Mouse (Mus musculus) urinary bladder, adult 2 months (tissue): ENCODE data around the gene Megf11. TPM values are rescaled to one million over a fixed set of nuclear protein-coding genes. Genes with fewer than 3 reads are reported as not detected.

ENCODE experiments used
- DNase-seq: peaks from one replicate; pipeline ENCODE4 v3.0.0; 2022; ENCODE audit warnings: low spot score
- polyA plus RNA-seq: library from polyadenylated mRNA; depleted of rRNA; stranded (reverse); fragments of >200 nt; gene quantifications from 2 replicates; pipeline ENCODE4 v1.2.3, GENCODE M21; 2012

The Megf11 gene
- polyA plus RNA-seq, 1 experiment, result 0.17 TPM

DNA sequence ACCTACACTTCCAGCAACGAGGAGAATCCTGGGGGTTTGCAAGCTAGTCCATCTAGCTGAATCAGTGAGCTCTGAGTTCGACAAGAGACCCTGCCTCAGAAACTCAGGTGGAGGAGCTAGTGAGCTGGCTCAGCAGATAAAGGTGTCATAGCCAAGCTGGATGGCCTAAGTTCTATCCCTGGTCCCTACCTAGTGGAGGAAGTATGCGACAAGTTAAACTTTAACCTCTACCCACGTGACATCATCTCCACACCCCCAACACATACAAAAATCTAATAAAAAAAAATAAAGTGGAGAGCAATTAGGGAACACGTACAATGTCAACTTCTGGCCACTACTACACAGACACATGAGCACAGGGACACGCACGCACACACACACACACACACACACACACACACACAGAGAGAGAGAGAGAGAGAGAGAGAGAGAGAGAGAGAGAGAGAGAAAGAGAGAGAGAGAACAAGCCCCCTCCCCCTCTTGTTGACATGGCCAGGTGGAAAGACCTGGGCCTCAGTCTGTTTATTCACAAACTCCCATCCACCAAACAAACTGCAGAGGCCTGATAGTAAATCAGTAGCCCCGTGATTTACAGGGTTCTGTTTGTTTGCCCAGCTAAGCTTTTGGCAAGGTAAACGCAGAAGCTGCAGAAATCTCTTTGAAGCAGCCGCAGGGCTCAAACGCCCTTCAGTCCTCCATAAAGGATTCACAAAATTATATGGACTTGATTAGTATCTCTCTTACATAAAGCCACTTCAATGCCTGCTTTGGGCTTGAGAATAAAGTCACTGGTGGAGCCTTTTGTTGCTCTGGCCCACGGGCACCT lies 134.7 kb downstream of the Megf11 start:
- no peak for DNase-seq

DNA sequence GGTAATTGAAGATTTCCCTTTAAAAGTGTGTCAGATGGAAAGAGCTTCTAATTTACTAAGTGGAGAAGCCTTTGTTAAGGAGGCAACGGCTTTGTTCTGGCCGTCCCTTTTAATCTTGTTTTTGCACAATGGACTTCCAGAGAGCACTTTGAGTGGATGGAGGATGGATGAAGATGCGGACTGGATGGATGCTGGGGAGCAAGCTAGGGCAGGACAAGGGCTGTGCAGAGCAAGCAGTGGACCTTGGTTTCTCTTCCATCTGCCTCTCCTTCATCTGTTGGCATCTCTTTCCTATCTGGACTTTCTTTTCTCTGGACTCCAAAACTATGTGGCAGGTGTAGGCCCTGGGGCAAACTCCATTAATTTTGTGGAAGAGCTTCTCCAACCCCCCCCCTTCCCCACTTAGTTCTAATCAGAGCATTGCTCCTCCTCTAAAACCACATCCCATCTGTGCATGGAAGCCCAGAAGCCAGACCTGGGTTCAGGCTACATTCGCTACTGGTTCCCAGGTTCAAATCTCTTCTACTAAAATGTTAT lies 135.4 kb downstream of the Megf11 start:
- no peak for DNase-seq

DNA sequence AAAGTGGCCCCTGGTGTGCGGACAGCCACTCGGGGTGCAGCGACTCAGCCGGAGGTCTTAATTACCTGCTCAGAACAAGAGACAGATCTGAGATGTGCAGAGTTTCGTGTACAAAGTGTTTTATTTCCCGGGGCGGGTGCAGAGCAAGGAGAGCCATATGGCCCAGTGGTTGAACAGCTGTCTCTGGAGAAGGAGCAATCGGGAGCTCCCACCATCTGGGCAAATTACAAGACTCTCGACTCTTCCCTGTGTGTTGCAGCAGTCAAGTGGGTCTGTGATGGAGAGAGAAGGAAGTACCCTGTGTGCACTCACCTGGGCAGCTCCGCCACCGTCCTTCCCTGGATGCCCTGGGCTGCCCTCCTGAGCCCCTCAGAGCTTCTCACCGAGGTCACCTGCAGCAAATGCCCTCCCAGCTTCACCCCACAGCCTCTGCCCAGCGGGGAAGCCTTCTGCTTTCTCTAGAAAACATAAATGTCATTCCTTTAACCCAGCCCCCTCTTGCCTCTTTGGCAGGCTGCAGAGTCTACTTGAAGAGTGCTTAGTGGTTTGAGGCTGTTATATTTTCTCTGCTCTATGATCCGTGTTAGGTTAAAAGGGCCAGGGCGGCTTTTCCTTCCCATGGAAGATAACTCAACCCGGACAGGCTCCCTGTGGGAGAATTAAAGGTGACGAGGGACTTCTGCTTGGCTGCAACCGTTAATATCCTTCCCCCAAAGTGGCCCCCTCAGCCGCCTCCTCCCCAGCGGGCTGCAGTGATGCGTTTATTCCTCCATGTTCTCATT lies 138.0 kb downstream of the Megf11 start:
- no peak for DNase-seq

DNA sequence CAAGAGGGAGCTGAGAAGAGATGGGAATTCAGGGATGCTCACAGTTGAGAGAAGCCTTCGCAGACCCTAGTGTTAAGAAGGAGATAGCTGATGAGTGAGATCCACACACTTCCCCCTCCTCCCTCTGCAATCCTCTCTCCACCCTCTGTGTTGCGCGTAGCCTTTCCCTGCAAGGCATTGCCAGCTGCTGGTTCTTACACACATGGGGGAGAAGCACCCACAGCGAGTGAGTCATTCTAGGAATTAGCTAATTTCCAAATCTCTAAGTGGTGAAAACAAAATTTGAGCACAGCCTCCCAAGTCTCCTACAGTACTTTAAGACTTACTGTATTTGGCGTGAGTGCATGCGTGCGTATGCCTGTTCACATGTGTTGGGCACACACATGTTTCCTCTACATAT lies 142.6 kb downstream of the Megf11 start:
- DNase-seq, result no peak

DNA sequence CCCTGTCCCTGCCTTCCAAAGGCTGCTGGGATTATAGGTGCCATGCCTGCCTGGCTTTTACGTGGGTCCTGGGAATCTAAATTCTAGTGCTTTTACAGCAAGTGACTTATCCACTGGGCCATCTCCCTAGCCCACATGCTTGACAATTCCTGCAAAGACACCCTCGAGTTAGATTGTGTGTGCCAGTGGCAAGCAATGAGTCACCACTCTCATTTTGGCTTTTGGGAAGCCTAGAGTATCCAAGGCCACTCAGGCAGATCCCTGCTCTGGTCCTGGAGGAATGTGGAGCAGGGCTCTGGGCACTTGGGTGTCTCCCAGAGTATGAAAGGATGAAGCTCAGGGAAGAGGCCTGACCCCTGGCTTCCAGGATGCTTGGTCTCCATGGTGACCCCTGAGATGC lies 143.2 kb downstream of the Megf11 start:
- no peak for DNase-seq

DNA sequence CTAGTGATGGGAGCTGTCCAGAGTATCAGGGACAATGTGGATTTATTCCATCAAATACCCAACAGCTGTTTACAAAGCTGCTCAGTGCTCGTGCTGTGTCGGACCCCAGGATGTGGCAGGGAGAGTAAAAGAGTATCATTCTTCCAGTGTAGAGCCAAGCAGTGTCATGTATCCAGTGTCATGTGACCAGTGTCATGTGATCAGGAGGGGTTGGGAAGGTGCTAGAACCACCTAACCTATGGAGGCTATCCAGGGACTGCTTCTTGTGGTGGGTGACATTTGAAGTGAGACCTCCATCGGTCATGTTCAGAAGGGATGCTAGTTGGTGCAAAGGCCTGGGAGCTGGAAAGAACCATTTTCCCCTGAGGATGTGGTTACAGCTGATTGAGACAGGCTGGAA lies 146.5 kb downstream of the Megf11 start:
- DNase-seq, result no peak

DNA sequence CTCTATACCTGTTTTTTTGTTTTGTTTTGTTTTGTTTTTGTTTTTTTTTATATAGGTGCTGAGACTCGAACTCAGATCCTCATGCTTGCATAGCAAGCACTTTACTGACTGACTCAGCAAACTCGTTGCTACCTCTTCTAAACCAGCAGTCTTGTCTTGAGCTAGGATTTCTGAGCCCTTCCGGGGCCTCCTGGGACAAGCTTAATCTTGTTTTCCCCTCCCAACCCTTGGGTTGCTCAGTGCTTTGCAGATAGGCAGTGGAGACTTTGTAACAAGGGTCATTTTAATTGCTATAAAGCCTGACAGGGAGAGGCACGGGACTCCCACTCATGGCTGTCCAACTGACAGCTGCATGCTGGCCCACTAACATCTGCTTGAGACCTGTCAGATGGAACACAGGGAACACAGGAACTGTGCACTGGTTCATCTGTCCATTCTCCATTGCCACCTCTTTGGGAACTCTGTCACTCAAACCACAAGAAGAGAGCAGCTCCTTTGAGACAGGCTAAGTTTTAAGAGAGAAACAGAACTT lies 147.4 kb downstream of the Megf11 start:
- DNase-seq, result no peak

DNA sequence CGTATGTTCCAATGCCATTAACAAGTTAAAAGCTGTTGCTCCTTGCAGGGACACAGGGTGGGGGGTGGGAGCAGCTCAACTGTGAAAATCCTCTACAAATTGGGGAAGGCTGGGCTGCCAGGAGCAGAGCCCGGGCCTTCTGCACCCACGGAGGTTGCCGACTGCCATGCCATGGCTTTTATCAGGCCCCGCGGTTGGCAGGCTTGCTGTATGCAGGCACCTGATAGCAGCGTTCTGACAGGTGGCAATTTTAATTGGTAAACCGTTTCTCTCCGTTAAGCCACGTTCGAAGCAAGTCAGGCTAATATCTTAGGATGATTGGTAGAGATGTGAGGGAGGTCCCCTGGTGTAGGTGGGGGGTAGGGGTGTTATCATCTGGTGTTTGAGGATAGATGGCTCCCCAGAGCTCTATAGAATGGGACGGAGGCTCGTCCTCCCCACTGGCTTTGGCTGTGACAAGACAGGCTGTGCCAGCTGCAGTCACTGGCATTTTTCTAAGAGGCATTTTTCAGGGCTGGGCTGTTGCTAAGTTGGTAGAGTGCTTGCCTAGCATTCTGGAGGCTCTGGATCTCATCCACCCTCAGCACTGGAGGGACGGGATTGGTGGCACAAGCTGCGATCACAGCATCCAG lies 148.2 kb downstream of the Megf11 start:
- no peak for DNase-seq

DNA sequence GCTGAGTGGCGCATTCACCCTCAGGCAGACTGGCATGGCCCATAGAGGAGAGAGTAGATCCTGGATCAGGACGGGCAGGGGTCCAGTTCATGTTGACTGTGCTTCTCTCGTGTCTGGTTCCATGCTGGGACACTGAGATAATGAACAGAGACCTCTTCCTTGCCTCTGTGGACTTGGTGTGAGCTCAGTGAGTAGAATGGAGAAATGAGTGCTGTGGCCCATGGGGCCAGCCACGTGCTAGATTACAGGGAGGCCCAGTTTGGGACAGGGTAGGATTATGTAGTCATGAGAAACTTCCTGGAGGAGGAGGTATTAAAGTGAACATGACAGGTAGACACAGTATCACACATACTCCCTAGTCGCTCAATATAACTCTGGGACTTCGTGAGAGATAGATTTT lies 148.9 kb downstream of the Megf11 start:
- no peak for DNase-seq

DNA sequence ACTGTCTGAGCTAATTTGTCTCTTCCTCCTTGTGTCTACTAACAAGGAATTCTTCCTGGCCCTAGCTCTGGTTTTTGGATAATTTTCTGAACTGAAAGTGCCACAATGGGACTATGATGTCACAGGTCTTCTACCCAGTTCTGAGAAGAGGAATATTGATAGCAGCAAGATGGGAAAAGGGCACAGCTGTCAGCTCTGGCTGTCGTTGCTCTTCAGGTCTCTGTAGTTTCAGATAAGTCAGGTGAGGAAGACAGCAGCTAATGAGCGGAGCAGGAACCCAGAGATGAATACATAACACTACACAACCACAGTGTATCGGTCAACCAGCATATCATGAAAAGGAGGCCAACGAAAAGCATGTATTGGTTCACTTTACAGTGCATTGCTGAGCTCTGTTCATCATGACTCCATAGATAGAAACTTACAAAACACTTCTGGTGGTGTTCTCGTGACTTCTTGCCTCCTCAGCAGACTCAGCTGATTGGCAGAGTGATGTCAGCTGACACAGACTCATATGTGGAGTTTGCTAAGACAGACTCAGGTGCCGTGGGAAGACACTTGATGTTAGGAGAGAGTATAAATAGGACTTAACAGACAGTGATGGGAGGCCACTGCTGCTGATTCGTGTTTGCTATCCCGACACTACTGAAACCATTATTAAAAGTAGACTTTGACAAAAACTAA lies 149.6 kb downstream of the Megf11 start:
- DNase-seq, result no peak

DNA sequence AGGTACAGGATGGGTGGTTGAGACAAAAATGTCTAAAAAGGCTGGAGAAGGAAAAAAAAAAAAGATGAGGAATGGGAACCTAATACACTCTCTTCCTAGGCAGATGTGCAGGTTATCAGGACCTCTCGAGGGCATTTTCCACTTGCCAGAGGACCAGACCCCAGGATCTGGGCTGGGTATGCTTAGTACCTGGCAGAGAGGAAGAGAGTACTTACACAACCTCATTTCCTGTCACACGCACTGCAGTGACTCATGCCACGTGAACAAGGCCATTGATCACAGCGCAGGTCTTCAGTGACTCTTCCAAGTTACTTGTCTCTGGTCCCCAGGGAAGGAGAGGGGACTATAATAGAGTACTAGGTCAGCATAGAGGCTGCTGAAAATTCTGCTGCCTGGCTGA lies 152.4 kb downstream of the Megf11 start:
- no peak for DNase-seq

DNA sequence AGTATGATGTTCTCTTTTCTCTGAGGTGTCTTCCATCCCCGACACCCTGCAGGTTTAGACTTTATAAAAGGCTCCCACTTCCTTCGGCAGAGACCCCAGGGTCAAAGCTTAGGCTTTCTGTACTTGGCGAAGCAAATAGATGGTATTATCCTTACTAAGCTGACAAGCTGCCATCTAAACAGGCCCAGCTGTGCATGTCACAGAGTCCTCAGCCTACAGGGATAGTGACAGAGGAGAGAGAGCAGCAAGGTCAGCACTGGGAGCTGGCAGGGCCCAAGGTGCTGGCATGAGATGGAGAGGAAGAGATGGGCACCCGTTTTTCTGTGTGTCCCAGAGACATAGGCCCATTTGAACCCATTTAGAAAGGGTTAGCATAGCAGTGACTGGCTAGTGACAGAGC lies 156.8 kb downstream of the Megf11 start:
- DNase-seq, result no peak

DNA sequence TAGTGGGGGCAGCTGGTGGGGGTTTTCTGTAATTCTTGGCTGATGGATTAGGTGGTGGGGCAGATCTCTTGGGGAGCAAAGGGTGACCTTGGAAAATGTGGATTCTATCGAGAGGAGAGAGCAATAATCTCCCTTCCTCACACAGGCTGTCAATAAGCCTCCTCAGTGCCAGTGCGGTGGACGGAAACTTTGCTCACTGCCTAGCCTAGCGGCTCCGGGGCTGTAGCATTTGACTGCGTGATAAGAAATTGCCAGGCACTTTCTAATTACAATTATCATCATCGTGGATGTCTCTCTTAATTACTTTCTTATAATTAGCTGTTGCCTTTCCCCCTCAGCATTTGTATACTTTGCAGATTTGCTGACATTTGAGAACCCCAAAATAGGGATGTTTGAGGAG lies 157.7 kb downstream of the Megf11 start:
- DNase-seq, result no peak

DNA sequence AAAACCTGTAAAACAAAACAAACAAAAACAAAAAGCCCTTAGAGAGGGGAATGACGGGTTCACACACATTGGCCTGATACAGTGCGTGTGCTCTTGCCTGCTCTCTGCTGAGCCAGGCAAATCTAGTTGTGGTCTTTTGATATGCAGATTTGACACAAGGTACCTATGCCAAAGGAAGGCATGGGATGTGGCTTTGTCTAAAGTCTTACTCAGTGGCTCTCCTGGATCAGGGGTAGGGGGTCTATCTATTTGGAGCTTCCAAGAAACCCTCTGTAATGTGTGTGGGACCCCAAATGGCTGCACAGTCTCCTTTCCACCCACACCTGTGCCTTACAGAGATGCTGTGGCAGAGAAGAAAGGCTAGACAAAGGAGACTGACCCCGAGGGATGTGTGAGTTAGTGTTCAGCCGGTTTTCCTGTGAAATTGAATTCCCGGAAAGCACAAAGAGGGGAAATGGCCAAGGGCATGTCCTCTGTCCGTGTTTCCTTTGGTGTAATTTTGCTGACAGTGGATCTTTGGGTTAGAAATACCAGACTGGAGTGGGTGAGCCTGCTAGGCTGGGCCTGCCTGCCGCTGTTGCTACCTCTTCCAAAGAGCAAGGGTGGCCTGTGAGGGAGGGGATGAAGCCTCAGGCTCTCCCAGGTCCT lies 161.0 kb downstream of the Megf11 start:
- DNase-seq, result no peak

DNA sequence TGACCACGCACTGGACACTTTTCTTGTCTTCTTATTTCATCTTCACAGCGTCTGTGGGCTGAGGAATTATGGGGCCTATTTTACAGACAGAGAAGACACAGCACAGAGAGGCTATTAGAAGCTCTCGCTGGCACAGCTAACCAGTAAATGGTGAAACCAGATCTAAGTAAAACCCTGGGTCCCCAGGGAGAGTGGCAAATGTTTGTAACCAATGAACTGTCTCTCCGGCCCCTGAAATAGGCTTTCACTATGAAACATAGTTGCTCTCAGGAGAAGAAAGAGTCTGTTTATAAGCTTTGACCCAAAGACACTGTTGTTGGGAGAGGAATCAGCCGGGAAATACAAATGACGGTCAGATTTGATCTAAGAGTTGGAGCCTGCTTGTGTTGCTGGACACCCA lies 162.9 kb downstream of the Megf11 start:
- DNase-seq, result no peak

DNA sequence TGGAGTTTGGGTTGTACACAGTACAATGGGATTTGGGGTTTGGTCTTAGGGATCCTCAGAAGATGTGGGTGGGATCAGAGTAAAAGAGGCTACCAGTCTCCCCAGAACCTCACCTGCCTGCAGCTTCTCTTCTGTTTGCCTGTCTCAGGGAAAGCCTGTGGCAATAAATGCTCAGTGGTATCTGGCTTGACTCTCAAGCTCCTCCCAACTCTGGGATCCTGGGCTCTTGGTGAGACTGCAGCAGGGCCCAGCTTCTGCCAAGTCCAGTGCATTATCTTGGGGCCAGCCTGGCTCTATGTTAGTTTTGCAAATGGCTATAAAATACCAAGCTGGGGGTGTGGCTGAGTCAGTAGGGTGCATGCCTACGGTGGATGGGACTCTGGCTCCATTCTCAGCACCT lies 165.9 kb downstream of the Megf11 start:
- DNase-seq, result no peak

DNA sequence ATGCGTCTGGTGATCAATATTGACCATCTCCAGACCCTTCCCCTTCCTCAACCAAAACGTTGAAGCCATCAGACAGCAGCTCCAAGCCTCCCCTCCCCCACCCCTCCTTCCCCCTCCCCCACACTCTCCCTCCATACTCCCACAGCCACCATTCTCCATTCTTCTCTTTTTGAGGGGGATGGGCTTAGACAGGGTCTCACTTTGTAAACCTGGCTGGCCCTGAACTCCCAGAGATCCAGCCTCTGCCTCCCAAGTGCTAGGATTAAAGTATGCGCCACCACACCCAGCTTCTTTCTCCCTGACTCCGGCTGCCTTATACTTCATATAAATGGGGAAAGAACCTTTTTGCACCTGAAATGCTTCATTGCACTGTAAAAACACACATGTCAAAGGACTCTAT lies 166.6 kb downstream of the Megf11 start:
- DNase-seq, result no peak

DNA sequence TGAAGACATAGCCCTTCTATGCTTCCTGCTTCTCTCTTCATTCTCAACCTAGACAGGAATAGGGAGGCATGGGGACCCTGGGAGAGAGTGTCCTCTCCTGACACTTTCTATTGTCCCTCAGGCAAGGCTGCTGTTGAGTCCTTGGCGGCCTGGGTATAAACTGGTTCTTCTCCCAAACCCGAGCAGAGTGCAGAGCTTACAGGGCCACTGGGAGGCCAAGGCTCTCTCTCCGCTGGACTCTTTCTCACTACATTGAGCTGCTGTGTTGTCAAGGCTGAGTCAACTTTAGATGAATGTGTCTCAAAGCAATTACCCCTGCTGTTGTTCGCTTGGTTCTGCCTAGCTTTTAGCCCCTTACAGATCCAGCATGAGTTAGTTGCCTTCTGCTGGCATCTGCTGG lies 168.0 kb downstream of the Megf11 start:
- no peak for DNase-seq

DNA sequence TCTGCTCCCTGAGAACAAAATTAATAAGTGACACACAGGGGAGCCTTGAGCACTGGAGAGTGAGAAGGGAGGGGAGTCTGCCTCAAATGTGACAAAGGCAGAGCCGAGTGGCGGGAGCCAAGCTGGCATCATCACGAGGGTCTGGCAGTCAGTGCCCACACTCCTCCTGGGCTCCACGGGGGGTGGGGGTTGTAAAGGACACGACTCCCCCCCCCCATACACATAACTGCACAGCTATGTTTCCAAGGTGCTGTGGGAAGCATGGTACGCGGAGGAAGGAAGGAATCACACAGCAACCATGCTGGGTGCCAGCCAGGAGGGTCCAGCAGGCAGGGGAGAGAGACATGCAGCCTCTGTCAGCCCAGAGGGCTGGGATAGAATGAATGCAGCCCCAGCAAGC lies 170.2 kb downstream of the Megf11 start:
- DNase-seq, result no peak

DNA sequence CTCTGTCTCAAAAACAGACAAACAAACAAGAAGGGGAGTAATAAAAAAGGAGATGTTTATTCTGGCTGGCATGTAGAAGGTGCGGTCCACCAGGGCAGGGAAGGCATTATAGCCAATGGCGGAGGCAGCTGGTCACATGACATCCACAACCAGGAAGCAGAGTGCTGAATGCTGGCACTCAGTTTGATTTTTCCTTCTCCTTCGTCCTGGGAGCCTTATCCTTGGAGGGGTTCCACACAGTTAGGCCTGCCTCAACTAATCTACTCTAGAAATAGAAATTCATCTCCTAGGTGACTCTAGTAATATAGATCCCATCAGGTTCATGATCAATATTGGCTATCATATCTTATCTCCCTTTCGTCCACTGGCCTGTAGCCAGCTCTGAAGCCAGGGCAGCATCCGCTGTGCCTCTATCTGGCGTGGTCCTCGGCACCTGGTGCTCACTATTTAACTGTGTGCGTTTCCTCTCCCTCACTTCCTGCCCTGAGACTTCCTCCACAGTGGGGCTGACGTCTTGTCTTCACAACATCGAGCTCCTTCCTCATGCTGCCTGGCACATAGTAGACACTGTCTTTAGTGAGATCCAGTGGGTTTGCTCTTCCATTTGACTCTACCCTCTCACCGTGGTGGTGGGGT lies 171.8 kb downstream of the Megf11 start:
- DNase-seq, result no peak
